Mouse (Mus musculus) MEL-GATA-1-ER (cell line): ENCODE data around the gene Taf3.

Source experiments
- DNase-seq: peaks from one replicate; pipeline ENCODE4 v3.0.0-alpha.2; 2012; ENCODE audit warnings: low read depth; ENCODE audit errors: extremely low read depth

The Taf3 gene

DNA sequence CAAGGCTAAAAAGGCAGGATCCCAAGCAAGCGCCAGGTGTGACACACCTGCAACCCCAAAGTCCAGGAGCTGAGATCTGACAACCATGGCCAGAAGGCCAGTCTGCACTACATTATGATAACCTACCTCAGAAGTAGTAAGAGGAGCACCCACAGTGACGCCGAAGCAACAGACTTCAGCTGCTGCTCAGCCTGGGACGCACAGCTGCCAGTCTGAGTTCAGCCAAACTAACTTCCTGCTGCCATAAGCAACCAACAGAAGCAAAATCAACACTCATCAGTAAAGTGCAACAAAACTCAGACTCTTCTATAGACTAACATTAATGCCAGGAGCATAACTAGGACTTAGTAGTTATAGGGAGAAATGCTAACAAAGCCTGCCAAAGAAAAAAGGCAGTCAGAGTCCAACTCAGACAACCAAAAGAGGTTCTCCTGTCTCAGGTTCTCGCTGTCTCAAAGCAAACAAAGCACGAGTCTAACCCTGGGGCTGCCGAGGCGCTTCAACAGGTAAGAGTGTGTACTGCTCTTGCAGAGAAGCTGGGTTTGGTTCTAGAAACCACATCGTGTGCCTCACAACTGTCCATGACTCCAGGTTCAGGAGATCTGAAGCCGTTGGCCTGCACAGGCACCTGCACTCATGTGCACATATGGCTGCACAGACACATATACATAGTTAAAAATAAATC, 33.3 kb downstream of the Taf3 start:
- no peak for DNase-seq

DNA sequence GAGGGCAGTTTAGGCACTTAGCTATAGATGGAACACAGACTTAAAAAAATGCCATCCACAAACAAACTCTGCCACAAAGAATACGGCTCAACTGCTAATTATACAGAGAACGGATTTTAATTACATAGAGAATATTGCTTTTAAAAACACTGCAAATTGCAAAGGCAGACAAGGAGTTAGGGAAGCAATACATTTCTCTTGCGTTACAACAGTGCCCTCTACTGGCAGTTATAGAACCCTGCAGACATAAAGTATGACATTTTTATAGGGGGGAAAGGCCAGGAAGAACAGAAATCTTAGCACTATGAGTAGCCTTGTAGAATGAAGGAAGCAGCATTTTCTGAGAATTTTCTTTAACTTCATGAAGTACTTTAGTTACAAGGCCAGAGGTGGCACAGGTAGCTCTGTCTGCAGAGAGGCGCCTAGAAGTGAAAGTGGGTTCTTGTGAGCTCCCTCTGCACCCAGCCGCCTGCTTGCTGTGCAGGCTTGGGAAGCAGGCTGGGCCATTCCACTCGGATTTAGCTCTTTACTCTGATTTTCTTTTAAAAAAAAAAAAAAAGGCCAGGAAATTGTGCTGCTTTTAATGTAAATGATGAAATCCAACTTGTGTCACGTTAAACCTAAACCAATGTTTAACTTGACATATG, 38.0 kb downstream of the Taf3 start:
- DNase-seq = peak; percentile 41

GRCm38 (mm10) chr2:10009671-10010254, 38.6 kb downstream of the Taf3 start:
- no peak for DNase-seq

- no peak for DNase-seq
Measured at GRCm38 (mm10) chr2:10008593-10008992, 39.8 kb downstream of the Taf3 start.

GRCm38 (mm10) chr2:10004960-10005621, 43.3 kb downstream of the Taf3 start:
- DNase-seq = peak; percentile 31

DNA sequence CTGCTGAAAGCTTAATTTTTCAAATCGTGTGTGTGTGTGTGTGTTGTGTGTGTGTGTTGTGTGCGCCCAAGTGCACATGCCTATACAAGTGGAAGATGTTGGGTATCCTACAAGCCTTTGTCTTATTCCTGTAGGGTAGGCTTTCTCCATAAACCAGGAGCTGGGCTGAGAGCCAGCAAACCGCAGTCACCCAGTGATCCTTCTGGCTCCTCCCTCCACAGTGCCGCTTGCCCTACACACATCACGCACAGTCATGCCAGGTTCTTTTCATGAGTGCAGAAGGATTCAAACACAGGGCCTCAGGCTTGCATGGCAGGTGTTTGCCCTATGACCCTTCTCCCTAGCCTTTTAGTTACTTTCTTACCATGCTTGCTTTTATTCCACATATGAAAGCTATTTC, 45.0 kb downstream of the Taf3 start:
- DNase-seq = no peak

DNA sequence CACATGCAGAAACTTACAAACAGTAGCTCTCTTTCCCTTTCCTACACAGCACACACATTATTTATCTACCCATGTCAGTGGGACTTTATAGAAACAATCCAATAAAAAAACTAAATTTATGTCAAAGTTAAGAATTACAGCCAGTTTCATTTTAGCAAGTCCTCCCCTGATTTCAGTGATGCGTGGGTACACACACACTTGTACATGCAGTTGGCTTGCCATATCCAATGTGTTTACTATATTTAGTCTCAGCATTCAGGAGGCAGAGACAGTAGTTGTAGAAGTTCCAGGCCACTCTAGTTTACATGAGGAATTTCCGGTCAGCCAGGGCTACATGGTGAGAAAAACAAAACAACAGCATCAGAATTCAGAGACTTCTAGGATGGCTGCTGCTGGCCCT, 46.8 kb downstream of the Taf3 start:
- DNase-seq = no peak

DNA sequence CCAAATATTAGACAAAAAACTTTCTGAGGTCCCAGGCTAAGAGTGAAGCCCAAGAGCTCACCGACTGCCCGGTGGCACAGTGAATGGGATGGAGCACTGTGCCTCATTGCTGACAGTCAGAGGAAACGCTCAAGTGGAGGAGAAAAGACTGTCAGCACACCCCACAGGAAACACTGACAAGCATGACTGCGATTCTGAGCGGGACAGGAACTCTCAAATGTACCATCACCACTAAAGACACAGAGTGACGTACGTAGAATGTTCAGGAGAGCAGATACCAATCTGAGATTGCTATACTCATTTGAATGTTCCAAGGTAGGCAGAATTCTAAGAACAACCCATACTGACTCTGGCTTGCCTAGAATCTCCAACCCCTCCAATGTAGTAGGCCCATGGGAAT, 50.9 kb downstream of the Taf3 start:
- DNase-seq = no peak

GRCm38 (mm10) chr2:9996111-9996510, 52.3 kb downstream of the Taf3 start:
- no peak for DNase-seq

DNA sequence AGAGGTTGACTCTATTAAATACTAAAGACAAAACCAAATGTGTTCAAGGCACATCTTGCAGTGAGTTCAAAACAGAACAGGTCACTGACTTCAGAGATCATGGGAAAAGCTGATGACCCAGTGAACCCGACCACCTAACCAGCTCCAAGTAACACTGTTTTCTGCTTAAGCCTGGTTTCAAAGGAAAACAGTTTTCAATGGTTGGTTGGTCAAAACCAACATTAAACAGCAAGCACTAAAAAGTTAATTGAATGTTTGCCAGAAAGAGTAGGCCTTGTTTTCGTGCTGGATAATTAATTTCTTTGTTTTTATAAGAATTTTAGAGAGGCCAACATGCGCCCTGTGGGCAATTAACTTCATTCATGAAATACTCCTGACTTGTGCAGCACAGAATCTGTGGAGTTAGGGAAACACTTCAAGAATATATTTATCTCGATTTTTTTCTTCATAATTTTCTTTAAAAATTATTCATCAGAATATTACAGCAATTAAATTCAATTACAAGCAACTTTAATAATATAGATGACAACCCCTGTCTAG, 57.6 kb downstream of the Taf3 start:
- DNase-seq = no peak

- DNase-seq = no peak
Measured at GRCm38 (mm10) chr2:9989649-9990547, 58.5 kb downstream of the Taf3 start.

DNA sequence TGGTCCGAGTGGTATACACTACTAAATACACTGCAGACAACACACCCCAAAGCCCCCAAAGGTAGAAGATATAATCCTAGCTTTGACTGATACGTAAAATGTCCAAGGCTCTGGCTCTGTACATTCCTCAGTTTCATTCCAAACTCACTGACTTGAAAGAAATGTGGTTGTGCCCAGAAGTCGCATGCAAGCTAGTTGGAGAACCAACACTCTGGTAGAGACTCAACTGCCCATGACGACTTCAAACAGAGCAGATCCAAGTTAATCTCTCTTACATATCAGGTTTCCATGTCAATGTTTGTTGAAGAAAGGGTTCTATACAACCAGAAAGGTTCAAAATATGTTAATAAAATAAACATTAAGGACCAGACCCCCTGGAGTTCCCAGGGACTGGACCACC, 60.1 kb downstream of the Taf3 start:
- no peak for DNase-seq

GRCm38 (mm10) chr2:9985979-9986447, 62.4 kb downstream of the Taf3 start:
- no peak for DNase-seq

DNA sequence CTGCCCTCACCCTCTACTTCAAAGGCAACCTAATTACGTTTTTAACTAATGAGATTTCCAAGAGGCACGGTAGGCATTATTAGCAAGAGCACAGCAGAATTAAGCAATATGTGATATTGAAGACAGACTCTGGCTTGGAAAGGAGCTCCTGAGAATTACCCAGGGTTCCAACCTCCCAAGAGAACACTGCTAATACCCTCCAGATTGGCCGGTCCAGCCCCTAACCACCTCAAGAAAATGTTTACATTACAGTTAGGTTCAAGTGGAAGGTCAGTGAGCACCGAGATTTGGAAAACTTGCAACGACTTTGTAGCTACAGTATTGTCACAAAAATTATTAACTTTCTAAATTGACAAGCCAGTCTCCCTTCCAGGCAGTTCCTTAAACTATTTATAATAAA, 66.0 kb downstream of the Taf3 start:
- DNase-seq = no peak

- no peak for DNase-seq
Measured at GRCm38 (mm10) chr2:9971927-9972326, 76.5 kb downstream of the Taf3 start.

- DNase-seq = no peak
Measured at GRCm38 (mm10) chr2:9970579-9970978, 77.8 kb downstream of the Taf3 start.

- DNase-seq = no peak
Measured at GRCm38 (mm10) chr2:9970178-9970577, 78.2 kb downstream of the Taf3 start.

DNA sequence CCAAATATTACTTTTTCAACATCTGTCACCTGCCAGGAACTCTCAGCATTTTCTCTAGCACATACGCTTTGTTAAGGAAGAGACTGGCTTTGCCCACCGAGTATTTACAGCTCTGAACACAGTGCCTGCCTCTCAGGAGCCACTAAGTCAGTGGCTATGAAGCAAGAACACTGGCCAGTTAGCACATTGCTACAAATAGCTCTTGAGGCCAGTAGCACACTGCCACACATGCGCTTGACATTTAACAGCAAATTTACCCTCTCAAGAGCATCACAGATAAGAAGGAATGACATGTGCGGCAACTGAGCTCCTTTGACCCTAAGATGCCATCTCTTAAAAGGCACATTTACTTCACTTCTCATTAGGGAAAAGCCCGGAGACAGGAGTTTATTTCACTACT, 78.7 kb downstream of the Taf3 start:
- no peak for DNase-seq

DNA sequence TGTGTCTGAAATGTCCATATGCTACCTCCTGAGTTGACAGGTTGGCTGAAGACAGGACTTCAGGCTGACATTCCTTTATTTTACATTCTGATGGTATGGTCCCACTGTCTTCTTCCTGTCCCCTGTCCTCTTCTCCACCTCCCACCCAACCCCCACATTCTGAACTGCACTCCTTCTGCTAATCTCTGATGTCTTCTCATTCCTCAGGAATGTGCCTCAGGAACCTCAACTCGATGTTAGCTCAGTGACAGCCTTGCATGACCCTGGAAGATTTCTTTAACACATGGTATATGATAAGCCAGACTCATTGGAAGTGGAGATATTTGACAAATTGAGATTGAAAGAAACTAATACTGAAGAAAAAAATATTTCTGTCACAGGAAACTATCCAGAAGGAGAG, 81.8 kb downstream of the Taf3 start:
- DNase-seq = no peak

DNA sequence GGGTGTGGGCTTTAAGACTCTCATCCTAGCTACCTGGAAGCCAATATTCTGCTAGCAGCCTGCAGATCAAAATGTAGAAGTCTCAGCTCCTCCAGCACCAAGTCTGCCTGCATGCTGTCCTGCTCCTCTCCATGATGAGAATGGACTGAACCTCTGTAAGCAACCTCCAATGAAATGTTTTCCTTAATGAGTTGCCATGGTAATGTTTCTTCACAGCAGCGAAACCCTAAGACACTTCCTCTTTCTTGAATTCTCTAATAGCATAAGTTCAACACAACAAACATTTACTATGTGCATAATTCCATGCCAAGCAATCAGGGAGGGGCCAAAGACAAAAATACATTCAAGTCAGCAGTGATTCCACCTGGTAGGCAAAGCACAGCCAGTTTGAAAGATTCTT, 82.8 kb downstream of the Taf3 start:
- DNase-seq = peak; percentile 65

- DNase-seq = no peak
Measured at GRCm38 (mm10) chr2:9962871-9963270, 85.5 kb downstream of the Taf3 start.
